Mouse (Mus musculus) kidney, adult 2 months (tissue): ENCODE data around the gene Zcchc3. TPM values are rescaled to one million over a fixed set of nuclear protein-coding genes. Genes with fewer than 3 reads are reported as not detected.

Experiments used
- DNase-seq: peaks from one replicate; pipeline ENCODE4 v3.0.0; 2021
- H3K27ac ChIP-seq: fragments of 200-500 bp; 2 replicates; pipeline ENCODE4 v1.5.1; 2012; ENCODE audit warnings: low read depth, low read length, control low read depth, inconsistent platforms; ENCODE audit not compliant: insufficient read depth
- H3K27me3 ChIP-seq: fragments of 200-500 bp; replicated peaks from 2 replicates; pipeline ENCODE4 v1.6.1; 2012; ENCODE audit warnings: mild to moderate bottlenecking, moderate library complexity, low read length, inconsistent platforms; ENCODE audit not compliant: control insufficient read depth, insufficient read depth
- H3K36me3 ChIP-seq: fragments of 200-500 bp; 2 replicates; pipeline ENCODE4 v1.6.1; 2012; ENCODE audit warnings: mild to moderate bottlenecking, moderate library complexity, low read length, inconsistent platforms; ENCODE audit not compliant: control insufficient read depth, insufficient read depth
- H3K4me1 ChIP-seq: fragments of 200-500 bp; 2 replicates; pipeline ENCODE4 v1.6.1; 2011; ENCODE audit warnings: low read length; ENCODE audit not compliant: control insufficient read depth, insufficient read depth
- H3K4me3 ChIP-seq: fragments of 200-500 bp; 2 replicates; pipeline ENCODE4 v1.5.1; 2011; ENCODE audit warnings: mild to moderate bottlenecking, low read depth, low read length, control low read depth; ENCODE audit not compliant: insufficient read depth
- CTCF ChIP-seq: fragments of 200-500 bp; conservative IDR thresholded peaks from 2 replicates; pipeline ENCODE4 v1.5.1; 2011; ENCODE audit warnings: low read depth, mild to moderate bottlenecking, control low read depth, low read length, moderate library complexity, mixed read lengths; ENCODE audit not compliant: insufficient read depth, insufficient read length
- POLR2A ChIP-seq: fragments of 200-500 bp; IDR thresholded peaks from one replicate; pipeline ENCODE4 v1.6.1; 2011; ENCODE audit warnings: low read depth, low read length, control low read depth
- WGBS: fragments of 180-500 bp; shearing (Covaris S2); methylation state at CpG from one replicate; pipeline ENCODE4 v1.1.7; 2018; 5-methylcytosine and 5-hydroxymethylcytosine counted together
- polyA plus RNA-seq: library from polyadenylated mRNA; depleted of rRNA; stranded (reverse); fragments of >200 nt; gene quantifications from 2 replicates; pipeline ENCODE4 v1.2.3, GENCODE M21; 2012; rRNA removed

Zcchc3 gene
- 3.8 and 4.3 TPM in 2 replicates for polyA plus RNA-seq

- DNase-seq = peak; percentile 92
- peak within 1 kb of the TSS; percentile 97 for H3K27ac ChIP-seq
- H3K36me3 ChIP-seq = no peaks in the 10 kb centered on the region
Measured at GRCm38 (mm10) chr2:152414591-152415165, at the start of gene Zcchc3. Zcchc3 (minus strand) TSS chr2:152415027.

GRCm38 (mm10) chr2:152459241-152459640 lies 44.4 kb upstream of the Zcchc3 start:
- H3K27ac ChIP-seq = no peak overlapping the region
- DNase-seq = no peak
- no peaks in the 10 kb centered on the region for H3K4me1 ChIP-seq
- TF ChIP-seq CTCF = no peak
- no peak for TF ChIP-seq POLR2A
- no peaks in the 10 kb centered on the region for H3K36me3 ChIP-seq
- 53% methylated on average over 13 of the region's 13 CpGs for WGBS
- H3K27me3 ChIP-seq = no peaks in the 10 kb centered on the region
- H3K4me3 ChIP-seq = no peak overlapping the region

More at GRCm38 (mm10) chr2:152414591-152415165, at the start of gene Zcchc3:
- WGBS = under 1% methylated on average over 65 of the region's 65 CpGs
- Histone ChIP-seq H3K4me3 (peak within 1 kb of the TSS; percentile 97), H3K4me1 (peaks cover 12% of the 10 kb centered on the region; the same call in 1 of the 2 replicates), H3K27me3 (no peaks in the 10 kb centered on the region)
- no peak for TF ChIP-seq CTCF
- TF ChIP-seq POLR2A = peak; percentile 48

GRCm38 (mm10) chr2:152452101-152452781 lies 37.4 kb upstream of the Zcchc3 start:
- 81% methylated on average over 4 of the region's 4 CpGs for WGBS
- no peak overlapping the region for H3K27ac ChIP-seq
- no peaks in the 10 kb centered on the region for H3K4me1 ChIP-seq
- no peaks in the 10 kb centered on the region for H3K27me3 ChIP-seq
- H3K4me3 ChIP-seq = no peak overlapping the region
- no peaks in the 10 kb centered on the region for H3K36me3 ChIP-seq
- TF ChIP-seq CTCF = no peak
- TF ChIP-seq POLR2A = no peak
- DNase-seq = no peak

DNA sequence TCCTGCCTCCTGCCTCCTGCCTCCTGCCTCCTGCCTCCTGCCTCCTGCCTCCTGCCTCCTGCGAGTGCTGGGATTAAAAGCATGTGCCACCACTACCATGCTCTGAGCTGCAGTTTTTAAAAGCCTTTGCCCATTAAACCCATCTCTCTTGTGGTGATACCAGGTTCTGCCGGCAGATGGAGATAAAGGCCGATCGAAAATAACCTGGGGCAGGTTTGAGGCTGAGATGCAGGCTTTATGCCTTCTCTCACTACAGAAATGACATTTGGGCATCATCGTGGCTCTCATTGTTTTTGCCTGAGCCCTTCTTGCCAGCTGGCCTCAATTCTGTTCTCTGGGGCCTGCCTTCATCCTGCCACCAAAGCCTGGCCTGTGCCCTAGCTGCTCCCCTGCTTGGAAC lies 35.4 kb upstream of the Zcchc3 start:
- no peaks in the 10 kb centered on the region for H3K36me3 ChIP-seq
- 4% methylated on average over 5 of the region's 5 CpGs for WGBS
- TF ChIP-seq POLR2A = no peak
- peak; percentile 57 for TF ChIP-seq CTCF
- no peak overlapping the region for H3K4me3 ChIP-seq
- no peaks in the 10 kb centered on the region for H3K27me3 ChIP-seq
- peak; percentile 68 for DNase-seq
- no peak overlapping the region for H3K27ac ChIP-seq
- no peaks in the 10 kb centered on the region for H3K4me1 ChIP-seq

DNA sequence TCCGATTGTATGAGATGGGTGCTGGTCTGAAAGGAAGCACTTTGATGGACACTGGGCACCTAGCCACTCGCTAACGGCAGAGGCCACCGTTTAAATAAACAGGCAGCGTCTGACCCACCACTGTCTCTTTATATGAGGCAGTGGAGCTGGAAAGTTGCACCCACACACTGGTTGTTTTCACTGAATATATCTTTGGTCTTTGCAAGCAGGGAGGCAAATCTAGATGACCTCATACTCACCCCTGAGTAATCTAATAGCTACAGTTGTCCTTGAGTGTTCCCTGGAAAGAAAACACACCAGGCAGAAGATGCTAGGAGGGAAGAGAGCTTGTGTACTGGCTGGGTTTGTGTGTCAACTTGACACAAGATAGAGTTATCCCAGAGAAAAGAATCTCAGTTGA lies 32.6 kb upstream of the Zcchc3 start:
- TF ChIP-seq POLR2A = no peak
- TF ChIP-seq CTCF = no peak
- no peak overlapping the region for H3K27ac ChIP-seq
- H3K27me3 ChIP-seq = no peaks in the 10 kb centered on the region
- H3K4me3 ChIP-seq = no peak overlapping the region
- no peak for DNase-seq
- no peaks in the 10 kb centered on the region for H3K4me1 ChIP-seq
- 35% methylated on average over 5 of the region's 5 CpGs for WGBS
- no peaks in the 10 kb centered on the region for H3K36me3 ChIP-seq

DNA sequence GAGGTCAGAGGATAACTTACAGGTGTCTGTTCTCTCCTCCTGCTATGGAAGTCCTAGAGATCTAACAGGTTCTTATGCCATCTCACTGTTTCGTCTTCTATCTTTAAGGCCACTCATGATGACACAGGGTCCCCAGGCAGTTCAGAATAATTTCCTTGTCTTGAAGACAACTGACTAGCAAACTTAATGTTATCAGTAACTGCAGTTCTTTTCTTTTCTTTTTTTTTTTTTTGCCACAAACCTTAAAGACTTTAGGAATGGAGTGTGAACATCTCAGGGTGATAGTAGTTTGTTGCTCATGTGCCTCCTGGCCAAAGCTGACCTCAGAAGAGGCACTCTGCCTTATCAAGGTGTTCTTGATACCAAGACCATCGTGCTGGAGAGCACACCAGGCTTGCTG lies 31.8 kb upstream of the Zcchc3 start:
- no peak for TF ChIP-seq CTCF
- TF ChIP-seq POLR2A = no peak
- Histone ChIP-seq H3K36me3 (no peaks in the 10 kb centered on the region), H3K4me3 (no peak overlapping the region), H3K27ac (no peak overlapping the region), H3K27me3 (no peaks in the 10 kb centered on the region), H3K4me1 (no peaks in the 10 kb centered on the region)
- WGBS = 76% methylated on average over 2 of the region's 2 CpGs
- no peak for DNase-seq

DNA sequence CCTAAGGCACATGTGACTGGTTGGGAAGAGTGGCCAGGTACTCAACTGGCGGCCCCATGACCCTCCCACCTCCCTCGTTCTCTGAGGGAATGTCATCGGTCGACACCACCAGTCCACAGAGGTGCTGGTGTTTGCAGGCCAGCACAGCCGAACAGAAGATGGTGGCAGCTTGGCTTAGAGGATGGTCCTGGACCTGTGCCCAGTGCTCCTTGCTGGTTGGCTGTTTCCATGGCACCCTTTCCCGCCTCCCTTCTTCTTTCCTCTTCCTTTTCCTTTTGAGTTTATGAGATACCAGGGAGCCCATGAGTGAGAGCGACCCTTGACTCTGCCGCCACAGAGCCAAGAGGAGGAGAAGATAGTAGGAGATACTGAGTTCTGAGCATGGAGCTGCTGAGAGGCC lies 28.5 kb upstream of the Zcchc3 start:
- no peak overlapping the region for H3K27ac ChIP-seq
- WGBS = 84% methylated on average over 8 of the region's 8 CpGs

More for the DNA sequence above, 28.5 kb upstream of the Zcchc3 start:
- H3K4me3 ChIP-seq = no peak overlapping the region
- no peak for DNase-seq
- TF ChIP-seq CTCF (no peak), POLR2A (no peak)
- H3K36me3 ChIP-seq = no peaks in the 10 kb centered on the region
- H3K27me3 ChIP-seq = no peaks in the 10 kb centered on the region
- no peaks in the 10 kb centered on the region for H3K4me1 ChIP-seq
